Mouse (Mus musculus): Measurements from ENCODE around the gene Gpbp1l1. TPM values are rescaled to one million over a fixed set of nuclear protein-coding genes. Genes with fewer than 3 reads are reported as not detected.

The Gpbp1l1 gene
- polyA plus RNA-seq, 1 experiment from 2014 or later: 12.8 TPM

DNA sequence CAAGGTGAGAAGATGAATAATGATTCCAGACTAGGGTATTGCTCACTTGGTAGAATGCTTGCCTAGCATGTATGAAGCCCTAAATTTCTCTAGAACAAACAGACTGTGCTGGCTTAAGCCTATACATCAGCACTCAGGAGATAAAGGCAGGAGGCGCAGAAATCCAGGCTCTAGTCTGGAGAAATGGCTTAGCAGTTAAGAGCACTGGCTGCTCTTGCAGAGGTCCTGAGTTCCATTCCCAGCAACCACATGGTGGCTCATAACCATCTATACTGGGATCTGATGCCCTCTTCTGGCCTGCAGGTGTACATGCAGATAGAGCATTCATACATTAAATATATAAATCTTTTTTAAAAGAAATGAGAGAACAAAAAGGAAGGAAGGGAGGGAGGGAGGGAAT is 84.6 kb downstream of the Gpbp1l1 start:
- no peaks in the 10 kb centered on the region for H3K27me3 ChIP-seq
- DNase-seq: no peak
- H3K4me1 ChIP-seq (replicated peaks): peaks cover 10% of the 10 kb centered on the region
- H3K4me2 ChIP-seq: no peak overlapping the region
- peaks cover 90% of the 10 kb centered on the region for H3K36me3 ChIP-seq
- no peaks in the 10 kb centered on the region for H3K9me3 ChIP-seq (replicated peaks)
- no peak for ATAC-seq (ENCODE audit: low read depth)
- no peak overlapping the region for H3K9ac ChIP-seq
- no peak overlapping the region for H3K4me3 ChIP-seq (replicated peaks)
- WGBS (ENCODE audit: insufficient replicate concordance): 83% methylated on average over 1 of the region's 1 CpGs
- no peak overlapping the region for H3K27ac ChIP-seq

Other genes starting within 250 kb of the Gpbp1l1 start
- gene Mast2, start 93.5 kb upstream of the Gpbp1l1 start, polyA plus RNA-seq (2015; fragmentation: Nextera tagmentation; extraction: Ambion mirVana): 4.7 and 5.7 TPM in 2 replicates
- gene Ipp, start 50.1 kb upstream of the Gpbp1l1 start, polyA plus RNA-seq (2015; fragmentation: Nextera tagmentation; extraction: Ambion mirVana): 16.2 and 18.5 TPM in 2 replicates
- gene Tmem69, start 1.7 kb upstream of the Gpbp1l1 start, polyA plus RNA-seq (2015; fragmentation: Nextera tagmentation; extraction: Ambion mirVana): 29.0 and 37.1 TPM in 2 replicates
- 1.7 and 1.8 TPM in 2 replicates for gene Ccdc17, start 39.0 kb downstream of the Gpbp1l1 start, polyA plus RNA-seq (2015; fragmentation: Nextera tagmentation; extraction: Ambion mirVana)
- gene Nasp, start 70.3 kb downstream of the Gpbp1l1 start, polyA plus RNA-seq (2015; fragmentation: Nextera tagmentation; extraction: Ambion mirVana): 83.0 and 104 TPM in 2 replicates
- gene Akr1a1, start 94.0 kb downstream of the Gpbp1l1 start, polyA plus RNA-seq (2015; fragmentation: Nextera tagmentation; extraction: Ambion mirVana): 273 and 281 TPM in 2 replicates
- 994 and 1,129 TPM in 2 replicates for gene Prdx1, start 127.9 kb downstream of the Gpbp1l1 start, polyA plus RNA-seq (2015; fragmentation: Nextera tagmentation; extraction: Ambion mirVana)
- 13.6 and 17.1 TPM in 2 replicates for gene Mmachc, start 150.7 kb downstream of the Gpbp1l1 start, polyA plus RNA-seq (2015; fragmentation: Nextera tagmentation; extraction: Ambion mirVana)
- 13.3 and 13.7 TPM in 2 replicates for gene Ccdc163, start 150.9 kb downstream of the Gpbp1l1 start, polyA plus RNA-seq (2015; fragmentation: Nextera tagmentation; extraction: Ambion mirVana)
- 2.1 and 2.5 TPM in 2 replicates for gene Tesk2, start 163.3 kb downstream of the Gpbp1l1 start, polyA plus RNA-seq (2015; fragmentation: Nextera tagmentation; extraction: Ambion mirVana)
- 20.0 and 20.2 TPM in 2 replicates for gene Toe1, start 250.0 kb downstream of the Gpbp1l1 start, polyA plus RNA-seq (2015; fragmentation: Nextera tagmentation; extraction: Ambion mirVana)

Measured in liver, embryonic 13.5 days (tissue).